Mouse (Mus musculus): ENCODE data around the gene Prkcz.

DNA sequence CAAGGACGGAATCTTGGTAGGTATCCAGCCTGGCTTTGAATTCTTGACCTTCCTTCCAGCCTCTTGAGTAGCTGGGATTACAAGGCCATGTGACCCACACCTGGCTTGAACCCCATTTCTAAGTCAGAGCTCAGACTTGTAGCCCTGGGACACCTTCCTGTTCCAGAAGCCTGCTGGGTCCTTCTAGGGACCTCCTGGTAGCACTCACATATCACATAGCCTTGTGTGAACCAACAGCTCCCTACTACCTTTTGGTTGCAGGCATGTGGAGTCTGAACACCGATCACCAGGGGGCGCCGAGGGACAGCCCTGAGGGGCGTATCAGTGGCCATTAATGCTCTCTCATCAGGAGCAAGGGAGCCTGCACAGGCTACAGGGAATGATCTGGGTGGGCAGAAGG lies 92.8 kb downstream of the Prkcz start:
- TF ChIP-seq CTCF (conservative IDR thresholded peaks at IDR 0.05; ENCODE audit: low read length) (peak; percentile 37), POU5F1 (IDR thresholded peaks at IDR 0.05; ENCODE audit: borderline replicate concordance, low read length) (no peak), NANOG (IDR thresholded peaks at IDR 0.05; ENCODE audit: borderline replicate concordance, low read length) (no peak)

Data from E14TG2a.4 (cell line).